Mouse (Mus musculus) naive thymus-derived CD4-positive, alpha-beta T cell, adult 5 months (primary cell): Measurements from ENCODE around the gene Duxbl1. TPM values are rescaled to one million over a fixed set of nuclear protein-coding genes. Genes with fewer than 3 reads are reported as not detected.

Experiments
- polyA plus RNA-seq: library from polyadenylated mRNA; unstranded; fragments of 100-300 nt; shearing (Covaris generic); gene quantifications from one replicate; pipeline ENCODE4 v1.2.1, GENCODE M21; 2017

Duxbl1 gene
- not detected for polyA plus RNA-seq

DNA sequence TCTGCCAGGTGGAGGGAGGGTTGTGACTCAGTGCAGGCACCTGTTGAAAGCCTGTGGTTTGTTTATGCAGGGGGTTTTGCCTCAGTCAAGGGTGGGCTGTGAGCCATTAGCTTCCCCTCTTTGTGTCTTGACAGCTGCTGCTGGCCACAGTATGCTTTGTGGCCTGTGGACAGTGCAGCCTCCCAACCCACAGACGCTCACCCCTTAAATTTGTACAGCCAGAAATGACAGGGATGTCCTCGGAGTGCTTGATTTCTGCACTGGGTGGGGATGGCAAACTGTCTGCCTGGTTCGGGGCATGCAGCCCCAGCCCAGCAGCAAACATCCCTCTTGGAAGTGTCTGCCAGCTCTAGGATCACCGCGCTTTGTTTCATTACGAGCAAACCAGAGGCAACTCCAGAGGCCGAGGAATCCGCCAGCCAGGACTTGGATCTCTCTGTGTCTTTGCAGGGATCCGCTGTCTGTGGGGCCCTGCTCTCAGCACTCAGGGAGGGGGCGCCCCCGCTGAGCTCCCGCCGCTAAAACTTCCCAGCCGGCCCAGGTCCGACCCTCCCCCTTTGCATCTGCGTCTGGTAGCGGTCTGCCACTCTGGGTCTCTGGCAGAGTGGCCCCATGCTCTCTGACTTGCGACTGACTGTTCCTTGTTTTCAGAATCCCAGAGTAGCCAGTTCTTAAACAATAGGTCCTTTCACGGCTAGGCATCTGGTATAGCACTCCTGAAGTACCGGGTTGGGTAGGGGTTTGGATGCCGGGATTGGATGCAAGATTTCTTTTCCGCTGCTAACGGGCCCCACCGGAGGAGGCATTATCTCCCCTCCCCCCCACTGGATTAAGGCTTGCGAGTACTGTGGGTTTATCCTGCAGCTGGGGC lies at the start of gene Duxbl1:
Gene Duxbl1, plus strand, starts transcription at position 207 of the 871 bp plus-strand sequence.

DNA sequence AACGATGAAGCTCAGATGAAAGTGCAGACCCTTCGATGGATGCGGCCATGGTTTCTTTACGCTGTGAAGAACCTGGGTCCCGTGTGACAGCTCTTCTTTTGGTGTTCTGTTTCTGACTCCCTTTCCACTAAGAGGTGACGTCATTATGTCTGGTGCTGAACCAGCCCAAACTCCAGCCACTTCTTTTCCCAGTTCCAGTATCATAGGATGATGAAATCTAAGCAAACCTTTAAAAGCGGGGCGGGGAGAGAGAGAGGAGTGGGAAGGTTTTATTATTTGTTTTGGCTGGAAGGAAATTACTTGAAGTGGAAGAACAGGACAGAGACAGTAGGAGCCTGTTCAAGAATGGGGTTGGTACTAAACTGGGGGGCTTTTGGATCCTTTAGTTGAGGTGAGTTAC lies 40.4 kb upstream of the Duxbl1 start, which contains the start of gene Cphx1:
Gene Cphx1, plus strand, starts transcription at position 301 of the 400 bp plus-strand sequence.

Other genes starting within 250 kb of the Duxbl1 start
- 2.8 TPM for gene Zcchc24, start 209.5 kb upstream of the Duxbl1 start, polyA plus RNA-seq
- gene Anxa11, start 136.4 kb upstream of the Duxbl1 start, polyA plus RNA-seq, result 38.8 TPM
- gene Plac9a, start 75.5 kb upstream of the Duxbl1 start, polyA plus RNA-seq, result not detected
- gene Tmem254a, start 50.9 kb upstream of the Duxbl1 start, polyA plus RNA-seq, result 1.1 TPM
- not detected for gene Cphx1, start 40.3 kb upstream of the Duxbl1 start, polyA plus RNA-seq
- not detected for gene Gm9780, start 64.1 kb downstream of the Duxbl1 start, polyA plus RNA-seq
- 26.1 TPM for gene Tmem254c, start 88.8 kb downstream of the Duxbl1 start, polyA plus RNA-seq
- gene Cphx2, start 102.9 kb downstream of the Duxbl1 start, polyA plus RNA-seq, result not detected
- not detected for gene Cphx3, start 103.7 kb downstream of the Duxbl1 start, polyA plus RNA-seq
- gene Duxbl2, start 139.8 kb downstream of the Duxbl1 start, polyA plus RNA-seq, result not detected
- gene Plac9b, start 203.9 kb downstream of the Duxbl1 start, polyA plus RNA-seq, result not detected
- gene Tmem254b, start 228.5 kb downstream of the Duxbl1 start, polyA plus RNA-seq, result 7.0 TPM